Mouse (Mus musculus): ENCODE measurements around the gene Zfp668.
"Not testable (repeated sequence)": the region's sequence is repeated elsewhere in the genome, so short reads cannot be mapped to it uniquely, and the experiment has no call there.

Zfp668 gene

GRCm38 (mm10) chr7:127876467-127877348 is at the start of gene Zfp668:
TSS of gene Zfp668 (minus strand) at chr7:127876828.
- peak; percentile 91 for DNase-seq

GRCm38 (mm10) chr7:127926066-127926465 is 49.4 kb upstream of the Zfp668 start:
- no peak for DNase-seq

- DNase-seq = no peak
Observed at GRCm38 (mm10) chr7:127925252-127925651, 48.6 kb upstream of the Zfp668 start.

GRCm38 (mm10) chr7:127923714-127924113 is 47.1 kb upstream of the Zfp668 start:
- DNase-seq = no peak

- DNase-seq = no peak
Observed at GRCm38 (mm10) chr7:127922451-127923275, 46.0 kb upstream of the Zfp668 start.

GRCm38 (mm10) chr7:127921516-127921915 is 44.9 kb upstream of the Zfp668 start:
- peak; percentile 58 for DNase-seq

GRCm38 (mm10) chr7:127919290-127919689 is 42.7 kb upstream of the Zfp668 start:
- DNase-seq = peak; percentile 47

- peak; percentile 72 for DNase-seq
Observed at GRCm38 (mm10) chr7:127918203-127918602, 41.6 kb upstream of the Zfp668 start.

GRCm38 (mm10) chr7:127915293-127915692 is 38.7 kb upstream of the Zfp668 start:
- DNase-seq = no peak

- no peak for DNase-seq
Observed at GRCm38 (mm10) chr7:127912938-127913337, 36.3 kb upstream of the Zfp668 start.

- peak; percentile 93 for DNase-seq
Observed at GRCm38 (mm10) chr7:127912190-127912871, 35.7 kb upstream of the Zfp668 start, which contains the start of gene Kat8. TSS of gene Kat8 (plus strand) at chr7:127912516.

GRCm38 (mm10) chr7:127908656-127909055 is 32.0 kb upstream of the Zfp668 start:
- no peak for DNase-seq

GRCm38 (mm10) chr7:127907939-127908338 is 31.3 kb upstream of the Zfp668 start:
- no peak for DNase-seq

- peak; percentile 82 for DNase-seq
Observed at GRCm38 (mm10) chr7:127903971-127904796, 27.6 kb upstream of the Zfp668 start, which contains the start of gene Bckdk. TSS of gene Bckdk (plus strand) at chr7:127904082.

- DNase-seq = no peak
Observed at GRCm38 (mm10) chr7:127901772-127902171, 25.1 kb upstream of the Zfp668 start.

- peak; percentile 32 for DNase-seq
Observed at GRCm38 (mm10) chr7:127899997-127900396, 23.4 kb upstream of the Zfp668 start.

GRCm38 (mm10) chr7:127898179-127898956 is 21.7 kb upstream of the Zfp668 start:
- peak; percentile 81 for DNase-seq

GRCm38 (mm10) chr7:127897542-127897941 is 20.9 kb upstream of the Zfp668 start:
- DNase-seq = no peak

- DNase-seq = peak; percentile 82
Observed at GRCm38 (mm10) chr7:127896384-127896783, 19.8 kb upstream of the Zfp668 start.

GRCm38 (mm10) chr7:127895891-127896290 is 19.3 kb upstream of the Zfp668 start:
- not testable (repeated sequence) for DNase-seq

- peak; percentile 96 for DNase-seq
Observed at GRCm38 (mm10) chr7:127895442-127895841, 18.8 kb upstream of the Zfp668 start, which contains the start of the genes Gm21974 and Vkorc1. TSS of gene Gm21974 (minus strand) at chr7:127895454. TSS of gene Vkorc1 (minus strand) at chr7:127895617.

Measured in liver (tissue).